ENCODE assay signal across 28 mouse cellular contexts in genomic region chr6:49394276-49394675, GRCm38 (mm10). TPM values are rescaled to one million over a fixed set of nuclear protein-coding genes. Genes with fewer than 3 reads are reported as not detected.
"Had no signal": no experiment of that assay in that cellular context is flagged by ENCODE, and none has a peak within 500 bp of the region (broad histone marks: within the 10 kb centered on the region; RNA-seq: fewer than 3 reads in every experiment).

No protein-coding gene starts in this region.

- H3K4me3 ChIP-seq: heart, embryonic 13.5 days; heart, embryonic 15.5 days; hindbrain, embryonic 10.5 days; hindbrain, embryonic 12.5 days; intestine, embryonic 15.5 days; limb, embryonic 10.5 days; limb, embryonic 12.5 days; liver, embryonic 13.5 days; liver, embryonic 15.5 days had no signal

- H3K27me3 ChIP-seq: heart, embryonic 13.5 days; heart, embryonic 15.5 days; hindbrain, embryonic 12.5 days; intestine, embryonic 15.5 days; limb, embryonic 12.5 days; liver, embryonic 13.5 days; liver, embryonic 15.5 days had no signal

- DNase-seq: gastrocnemius, postnatal 14 days; gastrocnemius, postnatal 36 days; heart, adult 18-20 months; heart, postnatal 14 days; heart, postnatal 36 days; kidney, adult 18-20 months; kidney, postnatal 10 days; kidney, postnatal 25 days; kidney, postnatal 4 days; layer of hippocampus, adult 9-11 months; liver; liver, embryonic 13.5 days; liver, postnatal 0 days had no signal

- H3K27ac ChIP-seq: heart, embryonic 13.5 days; heart, embryonic 15.5 days; hindbrain, embryonic 10.5 days; hindbrain, embryonic 12.5 days; hindbrain, embryonic 14.5 days; intestine, embryonic 15.5 days; limb, embryonic 10.5 days; limb, embryonic 12.5 days; liver, embryonic 13.5 days; liver, embryonic 15.5 days had no signal

- H3K4me1 ChIP-seq: heart, embryonic 13.5 days; heart, embryonic 15.5 days; hindbrain, embryonic 10.5 days; hindbrain, embryonic 12.5 days; intestine, embryonic 15.5 days; limb, embryonic 10.5 days; limb, embryonic 12.5 days; liver, embryonic 13.5 days; liver, embryonic 15.5 days had no signal

- H3K36me3 ChIP-seq: heart, embryonic 13.5 days; heart, embryonic 15.5 days; hindbrain, embryonic 12.5 days; intestine, embryonic 15.5 days; liver, embryonic 13.5 days; liver, embryonic 15.5 days had no signal

RNA-seq across cellular contexts. Expression of gene Stk31, which starts 1.1 kb away (rescaled TPM):
- total RNA-seq: granulocyte monocyte progenitor cell, adult 5-6 weeks had no signal
- polyA plus RNA-seq: heart, postnatal 0 days; hindbrain, embryonic 10.5 days; hindbrain, embryonic 16.5 days; inflammation-experienced regulatory T-cells, adult 6 months; intestine, postnatal 0 days; kidney, embryonic 14.5 days; limb, embryonic 10.5 days; limb, embryonic 12.5 days; liver, embryonic 13.5 days; liver, postnatal 0 days had no signal
